Mouse (Mus musculus) ovary, adult 18-20 months (tissue): ENCODE data around the gene Suco.
A peak's percentile ranks its signal among the peaks of the same experiment; 100 is the strongest.

ENCODE experiments used
- DNase-seq: peaks from one replicate; pipeline ENCODE4 v3.0.0; 2022; ENCODE audit warnings: low spot score, mixed read lengths

Suco gene

GRCm38 (mm10) chr1:161876553-161877447, at the start of gene Suco:
Gene Suco (minus strand): TSS chr1:161876682.
- peak; percentile 100 for DNase-seq

GRCm38 (mm10) chr1:161925281-161925805, 48.9 kb upstream of the Suco start:
- DNase-seq, result no peak

- DNase-seq, result no peak
Measured at GRCm38 (mm10) chr1:161924321-161924720, 47.8 kb upstream of the Suco start.

- no peak for DNase-seq
Measured at GRCm38 (mm10) chr1:161921928-161922327, 45.4 kb upstream of the Suco start.

- no peak for DNase-seq
Measured at GRCm38 (mm10) chr1:161920475-161921454, 44.3 kb upstream of the Suco start.

- no peak for DNase-seq
Measured at GRCm38 (mm10) chr1:161919594-161919993, 43.1 kb upstream of the Suco start.

GRCm38 (mm10) chr1:161918682-161919372, 42.3 kb upstream of the Suco start:
- DNase-seq, result no peak

- DNase-seq, result no peak
Measured at GRCm38 (mm10) chr1:161917940-161918484, 41.5 kb upstream of the Suco start.

GRCm38 (mm10) chr1:161916036-161916435, 39.6 kb upstream of the Suco start:
- DNase-seq, result no peak

GRCm38 (mm10) chr1:161913648-161913984, 37.1 kb upstream of the Suco start:
- DNase-seq, result no peak

- DNase-seq, result peak; percentile 6
Measured at GRCm38 (mm10) chr1:161912940-161913647, 36.6 kb upstream of the Suco start.

- no peak for DNase-seq
Measured at GRCm38 (mm10) chr1:161909074-161909473, 32.6 kb upstream of the Suco start.

- peak; percentile 27 for DNase-seq
Measured at GRCm38 (mm10) chr1:161907795-161908457, 31.4 kb upstream of the Suco start.

GRCm38 (mm10) chr1:161907111-161907510, 30.6 kb upstream of the Suco start:
- DNase-seq, result no peak

- no peak for DNase-seq
Measured at GRCm38 (mm10) chr1:161902692-161903452, 26.4 kb upstream of the Suco start.

- DNase-seq, result no peak
Measured at GRCm38 (mm10) chr1:161900129-161900528, 23.6 kb upstream of the Suco start.

- DNase-seq, result no peak
Measured at GRCm38 (mm10) chr1:161897235-161897634, 20.8 kb upstream of the Suco start.

- no peak for DNase-seq
Measured at GRCm38 (mm10) chr1:161896130-161896529, 19.6 kb upstream of the Suco start.

- no peak for DNase-seq
Measured at GRCm38 (mm10) chr1:161895014-161895413, 18.5 kb upstream of the Suco start.

- no peak for DNase-seq
Measured at GRCm38 (mm10) chr1:161894553-161894952, 18.1 kb upstream of the Suco start.
